Mouse (Mus musculus) heart, adult 2 months (tissue): ENCODE data around the gene Vwa3b. TPM values are rescaled to one million over a fixed set of nuclear protein-coding genes. Genes with fewer than 3 reads are reported as not detected.

Experiments used
- DNase-seq, 2 experiments: peaks; one replicate each; pipeline ENCODE4 v3.0.0; 2021
- H3K27ac ChIP-seq: fragments of 200-600 bp; 2 replicates; pipeline ENCODE4 v1.8.1; 2022
- H3K27me3 ChIP-seq: fragments of 200-500 bp; 2 replicates; pipeline ENCODE4 v1.6.1; 2012; ENCODE audit warnings: mild to moderate bottlenecking, low read length, inconsistent platforms, mixed read lengths; ENCODE audit not compliant: control insufficient read depth, insufficient read depth
- H3K36me3 ChIP-seq: fragments of 200-500 bp; 2 replicates; pipeline ENCODE4 v1.6.1; 2012; ENCODE audit warnings: low read length, inconsistent platforms; ENCODE audit not compliant: control insufficient read depth, insufficient read depth
- H3K4me1 ChIP-seq: fragments of 200-500 bp; 2 replicates; pipeline ENCODE4 v1.6.1; 2011; ENCODE audit warnings: low read length; ENCODE audit not compliant: control insufficient read depth, insufficient read depth
- H3K4me3 ChIP-seq: fragments of 200-600 bp; 2 replicates; pipeline ENCODE4 v1.8.1; 2022
- H3K79me2 ChIP-seq: fragments of 200-500 bp; replicated peaks from 2 replicates; pipeline ENCODE4 v1.6.1; 2012; ENCODE audit warnings: mild to moderate bottlenecking, inconsistent platforms, low read length, moderate library complexity, mixed read lengths; ENCODE audit not compliant: control insufficient read depth, insufficient read depth
- H3K9ac ChIP-seq: fragments of 200-500 bp; 2 replicates; pipeline ENCODE4 v1.6.1; 2012; ENCODE audit warnings: low read depth, mild to moderate bottlenecking, control low read depth, inconsistent platforms, low read length, mixed read lengths
- CTCF ChIP-seq: fragments of 200-600 bp; IDR thresholded peaks from 2 replicates; pipeline ENCODE4 v1.8.1; 2022; ENCODE audit warnings: antibody characterized with exemption, mild to moderate bottlenecking, moderate library complexity
- EP300 ChIP-seq: fragments of 200-500 bp; IDR thresholded peaks from 2 replicates; pipeline ENCODE4 v1.6.1; 2011; ENCODE audit warnings: low read depth, low read length, control low read depth; ENCODE audit not compliant: insufficient read depth
- POLR2A ChIP-seq: fragments of 200-500 bp; IDR thresholded peaks from 2 replicates; pipeline ENCODE4 v1.6.1; 2011; ENCODE audit warnings: mild to moderate bottlenecking, low read depth, low read length, control low read depth; ENCODE audit not compliant: insufficient read depth
- WGBS: fragments of 180-500 bp; shearing (Covaris S2); methylation state at CpG from one replicate; pipeline ENCODE4 v1.1.7; 2018; 5-methylcytosine and 5-hydroxymethylcytosine counted together
- intact Hi-C: fragments of 180-260 bp; cut with DNase I; formaldehyde crosslinking; loops from one replicate; pipeline ENCODE4 v1.15.1; 2025
- long read RNA-seq: library from polyadenylated mRNA; stranded (forward); transcript quantifications from one replicate; pipeline ENCODE4 v2.0.0, GENCODE M21; 2021
- polyA plus RNA-seq: library from polyadenylated mRNA; depleted of rRNA; stranded (reverse); fragments of >200 nt; gene quantifications from 2 replicates; pipeline ENCODE4 v1.2.3, GENCODE M21; 2012; rRNA removed
- total RNA-seq, 2 experiments: library from RNA; stranded (reverse); gene quantifications; 2 replicates each; pipeline ENCODE4 v1.2.3; 2021

Vwa3b gene
- total RNA-seq (1 to 10 TPM in 1 of 2 experiments, under 1 TPM in 1; 0.13 to 1.0 TPM), polyA plus RNA-seq (0.35 and 0.43 TPM in 2 replicates)
- long read RNA-seq = 0 reads

DNA sequence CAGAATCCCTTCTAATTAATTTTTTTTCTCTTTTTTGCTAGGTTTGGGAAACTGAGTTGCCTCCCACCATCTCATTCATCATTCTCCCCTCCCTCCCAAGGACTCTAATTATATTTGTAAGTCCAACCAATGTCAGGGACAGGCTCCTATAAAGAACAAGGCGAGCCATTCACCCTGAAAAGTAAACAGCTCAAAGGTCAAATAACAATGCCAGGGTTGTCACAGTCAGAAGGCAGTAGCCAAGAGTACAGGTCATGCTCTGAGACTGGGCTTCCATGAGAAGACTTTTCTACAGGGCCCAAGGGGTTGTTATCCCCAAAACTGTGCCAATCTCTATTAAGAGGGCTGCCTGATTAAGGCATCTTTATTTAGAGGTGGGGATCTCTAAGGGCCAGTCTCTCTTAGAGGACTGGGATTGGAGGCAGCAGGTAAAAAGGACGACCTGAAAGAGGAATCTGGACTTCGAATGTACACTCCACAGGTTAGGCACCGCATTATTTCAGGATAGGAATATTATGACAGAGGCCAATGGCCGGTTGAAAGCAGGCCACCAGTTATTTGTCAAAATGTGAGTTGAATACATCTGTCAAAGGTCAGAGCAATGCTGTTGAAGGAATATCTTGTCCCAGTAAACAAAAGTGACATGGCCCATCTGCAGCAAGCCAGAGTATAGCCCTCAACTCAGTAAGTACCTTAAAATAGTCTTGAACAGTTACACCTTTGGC lies at the start of gene Vwa3b:
Vwa3b (plus strand) TSS at position 635 of the 725 bp plus-strand sequence.
- Histone ChIP-seq H3K27ac (no peak within 1 kb of the TSS), H3K36me3 (no peaks in the 10 kb centered on the region), H3K27me3 (no peaks in the 10 kb centered on the region), H3K4me3 (no peak within 1 kb of the TSS), H3K79me2 (no peaks in the 10 kb centered on the region), H3K4me1 (no peaks in the 10 kb centered on the region), H3K9ac (no peak within 1 kb of the TSS)
- TF ChIP-seq POLR2A (no peak), CTCF (no peak), EP300 (no peak)
- intact Hi-C loops = loop anchor here (5.0 kb wide), 1 partner anchor 204 kb away; no protein-coding TSS in a partner anchor
- DNase-seq = no peak
- WGBS = 87% methylated on average over 5 of the region's 5 CpGs

DNA sequence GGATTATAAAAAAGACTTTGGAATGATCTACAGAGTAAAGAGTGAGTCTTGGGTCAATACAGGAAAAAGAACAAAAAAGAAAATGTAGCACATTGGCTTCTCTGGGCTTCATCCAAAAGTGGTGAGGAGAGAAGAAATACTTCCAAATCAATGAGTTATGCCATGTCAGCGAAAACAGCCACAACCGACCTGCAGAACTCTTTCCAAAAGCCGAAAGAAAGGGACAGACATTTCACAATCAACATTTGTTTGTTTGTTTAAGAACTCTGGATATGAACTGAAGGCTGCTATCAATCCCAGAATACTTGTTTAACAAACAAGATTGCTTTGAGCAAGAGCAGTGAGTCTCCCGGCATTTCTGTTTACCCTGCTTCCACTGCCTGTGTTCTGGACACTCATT lies 49.6 kb upstream of the Vwa3b start:
- H3K27ac ChIP-seq = no peak overlapping the region
- no peak for DNase-seq
- H3K4me3 ChIP-seq = no peak overlapping the region
- no peak for TF ChIP-seq CTCF
- no peaks in the 10 kb centered on the region for H3K79me2 ChIP-seq
- intact Hi-C loops = no loop called here
- H3K9ac ChIP-seq = no peak overlapping the region
- 60% methylated on average over 4 of the region's 4 CpGs for WGBS
- no peaks in the 10 kb centered on the region for H3K36me3 ChIP-seq
- H3K4me1 ChIP-seq = no peaks in the 10 kb centered on the region
- H3K27me3 ChIP-seq = no peaks in the 10 kb centered on the region

DNA sequence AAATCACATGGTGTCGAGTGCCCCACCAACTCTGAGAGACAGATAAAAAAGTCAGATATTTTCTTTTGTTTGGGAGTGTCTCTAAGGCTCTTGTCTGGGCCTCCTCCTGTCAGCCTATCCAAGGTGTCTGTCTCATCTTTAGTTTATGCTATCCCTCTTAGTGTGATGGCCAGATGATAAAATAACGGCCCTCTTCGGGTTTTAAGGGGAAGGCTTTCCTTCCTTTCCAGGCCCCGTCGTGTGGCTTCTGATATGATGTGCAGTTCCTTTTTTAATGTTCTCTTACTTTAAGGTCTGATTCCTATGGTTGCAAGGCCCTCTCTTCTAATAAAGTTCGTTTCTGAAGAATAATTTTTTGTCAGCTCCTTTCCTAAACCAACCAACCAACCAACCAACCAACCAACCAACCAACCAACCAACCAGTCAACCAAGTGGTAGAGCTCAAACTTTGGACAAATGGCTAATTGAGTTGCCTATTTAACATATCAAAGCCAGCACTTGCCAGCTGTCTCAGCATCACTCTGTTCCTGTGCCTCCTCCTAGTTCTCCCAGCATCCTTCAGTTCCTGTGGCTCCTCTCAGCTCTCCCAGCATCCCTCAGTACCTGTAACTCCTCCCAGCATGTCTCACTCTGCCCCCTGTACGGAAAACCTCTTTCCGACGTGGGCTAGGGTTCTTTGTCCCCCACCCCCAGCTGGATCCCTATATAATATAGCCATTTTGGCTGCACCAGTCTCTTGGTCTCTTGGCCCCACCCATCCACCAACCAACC lies 44.0 kb upstream of the Vwa3b start:
- WGBS = 81% methylated on average over 9 of the region's 9 CpGs

DNA sequence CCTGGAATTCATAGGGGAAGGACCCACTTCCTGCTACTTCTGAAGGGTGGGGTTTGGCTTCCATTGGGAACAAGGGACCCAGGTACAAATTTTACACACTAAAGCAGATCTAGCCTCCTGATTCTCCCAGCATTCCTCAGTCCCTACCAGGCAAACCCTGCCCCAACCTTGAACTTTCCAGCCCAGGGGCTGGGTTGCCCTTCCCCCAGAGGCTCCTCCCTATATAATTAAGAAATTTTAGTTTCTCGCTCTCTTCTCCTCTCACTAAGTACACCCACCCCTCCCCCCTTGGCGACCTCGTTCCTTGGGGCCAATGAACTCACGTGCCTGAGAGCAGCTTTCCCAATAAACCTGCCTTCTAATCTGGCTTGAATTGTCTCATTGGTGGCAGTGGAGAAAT lies 42.6 kb upstream of the Vwa3b start:
- intact Hi-C loops = no loop called here
- no peaks in the 10 kb centered on the region for H3K27me3 ChIP-seq
- H3K9ac ChIP-seq = no peak overlapping the region
- WGBS = 56% methylated on average over 4 of the region's 4 CpGs
- H3K4me3 ChIP-seq = no peak overlapping the region
- no peak for DNase-seq
- H3K36me3 ChIP-seq = no peaks in the 10 kb centered on the region
- H3K27ac ChIP-seq = no peak overlapping the region
- no peaks in the 10 kb centered on the region for H3K79me2 ChIP-seq
- H3K4me1 ChIP-seq = peaks cover 5% of the 10 kb centered on the region; the same call in 1 of the 2 replicates
- TF ChIP-seq EP300 (no peak), POLR2A (no peak), CTCF (no peak)

More for the DNA sequence above, 44.0 kb upstream of the Vwa3b start:
- no peak overlapping the region for H3K9ac ChIP-seq
- H3K36me3 ChIP-seq = no peaks in the 10 kb centered on the region
- DNase-seq = no peak
- H3K27ac ChIP-seq = no peak overlapping the region
- H3K4me3 ChIP-seq = no peak overlapping the region
- no peaks in the 10 kb centered on the region for H3K79me2 ChIP-seq
- peaks cover 3% of the 10 kb centered on the region; the same call in 1 of the 2 replicates for H3K4me1 ChIP-seq
- TF ChIP-seq EP300 (no peak), POLR2A (no peak), CTCF (no peak)
- no peaks in the 10 kb centered on the region for H3K27me3 ChIP-seq
- intact Hi-C loops = no loop called here

DNA sequence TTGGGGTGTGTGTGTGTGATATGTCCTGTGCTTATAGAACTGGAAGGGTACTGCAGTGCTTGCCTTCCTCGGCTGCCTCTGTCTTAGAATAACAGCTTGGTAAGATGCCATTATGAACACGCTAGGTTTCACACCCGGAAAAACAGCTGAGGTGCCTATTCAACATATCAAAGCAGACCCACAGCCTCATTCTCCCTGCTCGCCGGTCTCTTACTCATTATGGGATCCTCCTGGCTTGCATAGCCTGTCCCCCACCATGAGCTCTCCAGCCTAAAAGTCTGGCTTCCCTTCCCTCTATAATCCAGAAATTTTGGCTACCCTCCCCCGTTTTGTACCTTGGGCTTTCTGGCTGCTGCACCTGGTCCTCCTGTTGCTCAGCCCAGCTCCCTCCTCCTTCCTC lies 42.0 kb upstream of the Vwa3b start:
- TF ChIP-seq CTCF (no peak), EP300 (no peak), POLR2A (no peak)
- Histone ChIP-seq H3K27ac (no peak overlapping the region), H3K27me3 (no peaks in the 10 kb centered on the region), H3K4me1 (peaks cover 5% of the 10 kb centered on the region; the same call in 1 of the 2 replicates), H3K9ac (no peak overlapping the region), H3K79me2 (no peaks in the 10 kb centered on the region), H3K4me3 (no peak overlapping the region), H3K36me3 (no peaks in the 10 kb centered on the region)
- no peak for DNase-seq
- 45% methylated on average over 6 of the region's 6 CpGs for WGBS
- intact Hi-C loops = no loop called here

DNA sequence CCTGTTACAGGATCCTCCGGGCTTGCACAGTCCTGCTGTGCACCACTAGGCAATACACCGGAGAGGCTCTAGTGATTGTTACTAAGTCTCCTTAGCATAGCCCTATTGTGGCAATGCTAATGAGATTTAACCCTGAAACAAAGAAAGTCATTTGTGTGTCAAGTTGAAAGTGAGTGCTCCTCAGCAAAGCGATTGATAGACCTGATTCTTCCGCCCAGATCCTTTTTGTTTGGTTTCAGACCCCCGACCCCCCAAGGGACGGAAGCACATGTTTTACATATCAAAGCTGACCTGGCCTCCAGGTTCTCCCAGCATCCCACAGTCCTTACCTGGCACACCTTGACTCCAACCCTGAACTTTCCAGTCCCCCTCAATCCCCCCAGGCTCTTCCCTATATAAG lies 40.5 kb upstream of the Vwa3b start:
- no peak overlapping the region for H3K9ac ChIP-seq
- H3K79me2 ChIP-seq = no peaks in the 10 kb centered on the region
- no peaks in the 10 kb centered on the region for H3K27me3 ChIP-seq
- DNase-seq = no peak
- 72% methylated on average over 6 of the region's 6 CpGs for WGBS
- no peak overlapping the region for H3K4me3 ChIP-seq
- no peaks in the 10 kb centered on the region for H3K36me3 ChIP-seq
- no peak overlapping the region for H3K27ac ChIP-seq
- intact Hi-C loops = no loop called here
- peaks cover 5% of the 10 kb centered on the region; the same call in 1 of the 2 replicates for H3K4me1 ChIP-seq
- TF ChIP-seq EP300 = no peak
- no peak for TF ChIP-seq POLR2A
